Mouse (Mus musculus): ENCODE results near the gene Olfr1231.

The Olfr1231 gene

DNA sequence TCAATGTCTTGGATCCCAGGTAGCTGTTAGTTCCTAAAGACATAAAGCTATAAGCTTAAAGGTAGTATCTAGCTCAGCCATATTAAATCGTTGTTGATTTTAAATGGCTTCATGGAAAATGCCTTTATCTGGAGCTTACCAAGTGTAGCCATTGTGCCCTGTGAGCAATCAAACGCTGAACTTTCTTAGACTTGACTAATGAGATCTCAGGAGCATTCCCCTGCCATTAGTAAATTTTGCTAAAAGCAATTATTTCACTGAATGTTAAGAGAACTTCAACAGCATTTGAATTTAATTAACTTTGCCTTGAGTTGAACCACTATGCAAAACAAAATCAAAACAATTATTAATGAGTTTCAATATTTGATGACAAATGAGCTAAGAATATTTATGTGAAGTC is at the start of gene Olfr1231:
Gene Olfr1231, minus strand, starts transcription at position 101 of the 400 bp plus-strand sequence.
- CTCF ChIA-PET = no interaction called here

DNA sequence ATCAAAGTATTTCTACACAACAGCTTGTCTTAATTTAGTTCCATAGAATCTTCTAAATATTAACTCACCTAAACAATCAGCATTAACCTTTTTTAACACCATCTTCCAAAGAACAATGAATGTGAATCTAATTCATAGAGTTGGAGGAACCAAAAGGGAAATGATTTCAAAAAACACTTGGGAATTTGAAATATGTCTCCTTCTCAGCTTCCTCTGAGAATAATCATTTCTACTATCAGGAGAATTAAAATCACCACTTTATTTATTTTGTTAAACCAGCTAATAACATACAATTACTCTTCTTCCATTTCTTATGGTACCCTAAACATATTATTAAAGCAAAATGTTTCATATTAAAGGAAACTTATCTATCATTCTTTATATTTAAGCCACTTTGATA is 35.4 kb upstream of the Olfr1231 start, which contains the start of gene Olfr1233:
Gene Olfr1233, minus strand, starts transcription at position 101 of the 400 bp plus-strand sequence.
- CTCF ChIA-PET = no interaction called here

DNA sequence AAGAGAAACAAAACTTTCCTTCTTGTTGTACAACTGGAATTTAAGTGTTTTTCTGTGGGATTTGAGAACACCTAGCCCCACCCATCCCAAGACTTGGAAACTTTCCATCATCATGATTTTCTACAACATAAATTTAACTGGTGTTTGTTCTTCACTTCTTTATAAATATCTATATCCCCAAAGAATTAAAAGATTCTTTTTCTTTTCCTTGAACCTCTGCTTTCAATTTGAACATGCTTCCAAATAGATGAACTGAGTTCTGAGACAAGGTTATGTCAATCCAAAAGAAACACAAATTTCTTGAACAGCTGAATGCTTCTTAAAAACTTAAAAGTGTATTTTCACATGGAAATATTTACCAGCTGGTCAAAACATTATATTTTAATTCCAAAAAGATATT is 22.7 kb upstream of the Olfr1231 start, which contains the start of gene Olfr1232:
Gene Olfr1232, minus strand, starts transcription at position 101 of the 400 bp plus-strand sequence.
- CTCF ChIA-PET = no interaction called here

DNA sequence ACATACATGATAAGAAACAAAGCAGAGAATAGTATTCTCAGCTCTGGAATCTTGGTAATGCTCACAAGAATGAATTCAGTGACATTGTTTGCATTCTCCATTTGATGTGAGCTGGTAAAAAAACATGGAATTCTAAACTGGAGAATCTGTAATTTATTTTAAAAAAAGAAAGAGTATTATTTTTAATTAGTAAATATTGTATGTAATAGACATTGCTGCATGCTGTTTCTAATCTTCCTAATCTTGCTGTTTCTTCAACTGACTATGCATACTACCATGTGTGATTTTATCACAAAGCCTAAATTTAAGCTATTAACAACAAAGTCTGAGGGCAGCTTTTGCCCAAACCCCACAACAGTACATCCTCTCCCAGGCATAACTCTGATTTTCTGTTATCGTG is 9.7 kb downstream of the Olfr1231 start, which contains the start of gene Olfr1230:
Gene Olfr1230, minus strand, starts transcription at position 101 of the 400 bp plus-strand sequence.
- CTCF ChIA-PET = no interaction called here

DNA sequence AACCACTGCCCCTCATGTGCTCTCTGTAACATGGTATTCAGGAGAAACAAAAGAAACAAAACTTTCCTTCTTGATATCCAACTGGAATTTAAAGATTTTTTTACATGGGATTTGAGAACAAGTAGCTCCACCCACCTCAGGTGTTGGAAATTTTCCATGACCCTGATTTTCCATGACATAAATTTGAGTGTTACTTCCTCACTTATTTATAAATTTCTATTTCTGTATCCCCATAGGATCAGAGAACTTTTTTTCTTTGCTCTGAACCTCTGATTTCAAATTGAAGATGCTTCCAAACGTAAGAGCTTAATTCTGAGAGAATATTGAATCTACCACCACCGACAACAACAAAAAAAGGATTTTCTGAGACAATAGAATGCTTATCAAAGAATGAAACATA is 19.0 kb downstream of the Olfr1231 start, which contains the start of gene Olfr1229:
Gene Olfr1229, minus strand, starts transcription at position 101 of the 400 bp plus-strand sequence.
- CTCF ChIA-PET = no interaction called here

DNA sequence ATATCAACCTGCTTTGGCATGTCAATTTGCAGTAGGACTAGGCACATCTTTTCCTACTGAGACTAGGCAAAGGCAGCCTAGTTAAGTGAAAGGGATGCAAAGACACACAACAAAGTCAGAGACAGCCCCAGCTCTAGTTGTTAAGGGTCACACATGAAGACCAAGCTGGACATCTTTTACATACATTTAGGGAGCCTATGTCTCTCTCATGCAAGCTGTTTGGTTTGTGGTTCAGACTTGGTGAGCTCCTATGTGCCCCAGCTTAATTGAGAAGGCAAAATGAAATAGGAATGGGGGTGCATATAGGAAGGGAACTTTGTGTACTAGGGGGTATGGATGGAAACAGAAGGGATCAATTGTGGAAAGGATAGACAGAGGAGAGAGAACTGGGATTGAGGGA is 52.9 kb downstream of the Olfr1231 start, which contains the start of gene Olfr1228:
Gene Olfr1228, minus strand, starts transcription at position 101 of the 400 bp plus-strand sequence.
- CTCF ChIA-PET = interaction anchor here (0.6 kb wide), 1 partner anchor 1025 kb away, joined by 3 read pairs; no protein-coding TSS in a partner anchor
